Mouse (Mus musculus): ENCODE results near the gene Ints3.

DNA sequence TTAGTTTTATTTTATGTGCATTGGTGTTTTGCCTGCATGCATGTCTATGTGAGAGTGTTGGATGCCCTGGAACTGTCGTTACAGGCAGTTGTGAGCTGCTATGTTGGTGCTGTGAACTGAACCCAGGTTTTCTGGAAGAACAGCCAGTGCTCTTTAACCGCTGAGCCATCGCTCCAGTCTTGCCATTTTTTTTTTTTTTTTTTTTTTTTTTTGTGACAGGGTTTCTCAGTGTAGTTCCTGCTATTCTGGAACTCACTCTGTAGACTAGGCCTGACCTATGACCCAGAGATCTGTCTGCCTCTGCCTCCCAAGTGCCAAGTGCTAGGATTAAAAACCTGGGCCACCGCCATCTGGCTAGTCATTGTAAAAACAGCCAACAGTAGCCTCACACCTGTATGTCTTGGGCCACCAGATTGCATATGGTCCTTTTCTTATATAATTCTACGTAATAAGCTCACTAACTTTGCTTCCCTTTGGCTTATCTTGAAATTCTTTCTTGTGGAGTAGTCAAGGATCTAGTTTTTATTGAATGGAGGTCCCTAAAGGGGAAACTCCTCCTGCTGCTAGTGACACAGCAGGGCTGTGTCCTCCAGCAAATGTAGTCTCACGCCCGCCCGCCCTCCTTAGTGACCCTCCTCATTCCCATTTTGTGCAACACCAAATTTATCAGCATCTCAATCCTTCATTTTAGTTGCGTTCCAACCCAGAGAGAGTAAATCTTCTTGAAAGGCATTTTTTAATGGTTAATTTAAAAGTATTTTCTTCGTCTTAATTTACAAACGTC lies 12.2 kb upstream of the Ints3 start:
- TF ChIP-seq CTCF (IDR thresholded peaks at IDR 0.05; ENCODE audit: extremely low read depth, insufficient read depth, low read length) (no peak), POLR2A (IDR thresholded peaks at IDR 0.05; ENCODE audit: extremely low read depth, insufficient read depth, low read length) (no peak)
